Mouse (Mus musculus) ES-E14 (cell line): ENCODE data around the gene Frrs1. TPM values are rescaled to one million over a fixed set of nuclear protein-coding genes. Genes with fewer than 3 reads are reported as not detected.

Source experiments
- DNase-seq: peaks from one replicate; pipeline ENCODE4 v3.0.0-alpha.2; 2013; ENCODE audit warnings: low read depth, low spot score
- H3K27ac ChIP-seq: 2 replicates; pipeline ENCODE4 v1.5.1; 2012; ENCODE audit warnings: low read depth, mild to moderate bottlenecking, low read length, moderate library complexity, mixed read lengths; ENCODE audit not compliant: poor library complexity, insufficient read depth, severe bottlenecking
- H3K36me3 ChIP-seq: 2 replicates; pipeline ENCODE4 v1.6.1; 2012; ENCODE audit warnings: mild to moderate bottlenecking, low read length, moderate library complexity, mixed read lengths; ENCODE audit not compliant: control insufficient read depth, poor library complexity, insufficient read depth, severe bottlenecking
- H3K4me1 ChIP-seq, 2 experiments: fragments of 150-350 bp in 1 of 2; sonication (generic) in 1 of 2; 2 replicates each; pipeline ENCODE4 v1.6.1; 2012; ENCODE audit warnings: low read length in 2 of 2, mild to moderate bottlenecking in 1 of 2, mixed read lengths in 1 of 2; ENCODE audit not compliant: control insufficient read depth in 2 of 2, insufficient read depth in 2 of 2, poor library complexity in 1 of 2
- H3K4me3 ChIP-seq, 2 experiments: fragments of 150-350 bp in 1 of 2; sonication (generic) in 1 of 2; 2 replicates each; pipeline ENCODE4 v1.5.1; 2012; ENCODE audit warnings: low read length in 2 of 2, low read depth in 1 of 2, mild to moderate bottlenecking in 1 of 2, mixed read lengths in 1 of 2; ENCODE audit not compliant: insufficient read depth in 1 of 2, poor library complexity in 1 of 2, severe bottlenecking in 1 of 2
- H3K9ac ChIP-seq: 2 replicates; pipeline ENCODE4 v1.6.1; 2012; ENCODE audit warnings: low read depth, mild to moderate bottlenecking, low read length, mixed read lengths; ENCODE audit not compliant: poor library complexity, insufficient read depth, severe bottlenecking
- H3K9me3 ChIP-seq: fragments of 150-350 bp; sonication (generic); 2 replicates; pipeline ENCODE4 v1.6.1; 2012; ENCODE audit warnings: low read depth, mild to moderate bottlenecking, low read length; ENCODE audit not compliant: control insufficient read depth, insufficient read depth
- CHD2 ChIP-seq: IDR thresholded peaks from 2 replicates; pipeline ENCODE4 v1.6.1; 2014; ENCODE audit warnings: mild to moderate bottlenecking, low read depth, low read length, inconsistent platforms
- HCFC1 ChIP-seq: IDR thresholded peaks from 2 replicates; pipeline ENCODE4 v1.6.1; 2012; ENCODE audit warnings: low read length, inconsistent platforms, borderline replicate concordance; ENCODE audit not compliant: insufficient read depth
- MAFK ChIP-seq: IDR thresholded peaks from 2 replicates; pipeline ENCODE4 v1.6.1; 2014; ENCODE audit warnings: mild to moderate bottlenecking, low read depth, low read length, inconsistent platforms; ENCODE audit not compliant: insufficient read depth
- ZC3H11A ChIP-seq: IDR thresholded peaks from 2 replicates; pipeline ENCODE4 v1.6.1; 2012; ENCODE audit warnings: low read depth, mild to moderate bottlenecking, inconsistent platforms, low read length, borderline replicate concordance
- ZNF384 ChIP-seq: IDR thresholded peaks from 2 replicates; pipeline ENCODE4 v1.6.1; 2012; ENCODE audit warnings: low read depth, low read length, inconsistent platforms
- in situ Hi-C, 2 experiments: fragments of 600-800 bp; cut with MboI; formaldehyde crosslinking; loops; one replicate each; pipeline ENCODE4 v1.15.1; 2025; ENCODE audit warnings: low sequenced_read_pairs in 2 of 2, inconsistent platforms in 1 of 2; ENCODE audit not compliant: unreplicated experiment in 2 of 2
- total RNA-seq: library from RNA; depleted of rRNA; stranded (reverse); fragments of 300-350 nt; gene quantifications from 2 replicates; pipeline ENCODE4 v1.2.3, GENCODE M21; 2012

Gene Frrs1
- total RNA-seq, 1 experiment: 69.3 TPM

GRCm38 (mm10) chr3:116832526-116833310 is 26.5 kb upstream of the Frrs1 start:
- in situ Hi-C loops: no loop called here
- Histone ChIP-seq H3K4me1 (peaks cover 0 to 2% of the 10 kb centered on the region in 2 experiments; a peak in 1 of 4 replicates), H3K9ac (no peak overlapping the region), H3K27ac (no peak overlapping the region), H3K9me3 (no peaks in the 10 kb centered on the region), H3K4me3 (no peak overlapping the region), H3K36me3 (no peaks in the 10 kb centered on the region)
- no peak for TF ChIP-seq MAFK
- TF ChIP-seq ZNF384: no peak
- TF ChIP-seq HCFC1: no peak
- TF ChIP-seq ZC3H11A: no peak
- no peak for TF ChIP-seq CHD2
- no peak for DNase-seq

GRCm38 (mm10) chr3:116833491-116833890 is 25.8 kb upstream of the Frrs1 start:
- H3K27ac ChIP-seq: no peak overlapping the region
- no peak for TF ChIP-seq MAFK
- TF ChIP-seq CHD2: no peak
- no peak for TF ChIP-seq HCFC1
- TF ChIP-seq ZC3H11A: no peak
- no peak for TF ChIP-seq ZNF384
- no peaks in the 10 kb centered on the region for H3K9me3 ChIP-seq
- H3K4me3 ChIP-seq: no peak overlapping the region
- no peak for DNase-seq
- in situ Hi-C loops: no loop called here
- H3K9ac ChIP-seq: no peak overlapping the region; the same call in 1 of the 2 replicates
- peaks cover 0 to 2% of the 10 kb centered on the region in 2 experiments; a peak in 1 of 4 replicates for H3K4me1 ChIP-seq
- H3K36me3 ChIP-seq: no peaks in the 10 kb centered on the region

GRCm38 (mm10) chr3:116834241-116834640 is 25.0 kb upstream of the Frrs1 start:
- no peak for DNase-seq
- no peak for TF ChIP-seq ZNF384
- no peak for TF ChIP-seq CHD2
- TF ChIP-seq HCFC1: no peak
- no peak for TF ChIP-seq ZC3H11A
- no peak for TF ChIP-seq MAFK
- in situ Hi-C loops: no loop called here

GRCm38 (mm10) chr3:116835350-116835749 is 23.9 kb upstream of the Frrs1 start:
- DNase-seq: no peak
- no peak for TF ChIP-seq HCFC1
- TF ChIP-seq ZNF384: no peak
- no peak for TF ChIP-seq CHD2
- no peak for TF ChIP-seq MAFK
- TF ChIP-seq ZC3H11A: no peak
- H3K36me3 ChIP-seq: no peaks in the 10 kb centered on the region
- H3K9me3 ChIP-seq: no peaks in the 10 kb centered on the region
- in situ Hi-C loops: no loop called here
- H3K4me3 ChIP-seq: no peak overlapping the region
- no peak overlapping the region; the same call in 1 of the 2 replicates for H3K9ac ChIP-seq
- H3K27ac ChIP-seq: no peak overlapping the region
- H3K4me1 ChIP-seq: peaks cover 0 to 2% of the 10 kb centered on the region in 2 experiments; a peak in 1 of 4 replicates

More at GRCm38 (mm10) chr3:116834241-116834640, 25.0 kb upstream of the Frrs1 start:
- Histone ChIP-seq H3K27ac (no peak overlapping the region), H3K4me1 (peaks cover 0 to 2% of the 10 kb centered on the region in 2 experiments; a peak in 1 of 4 replicates), H3K9me3 (no peaks in the 10 kb centered on the region), H3K4me3 (no peak overlapping the region), H3K9ac (no peak overlapping the region), H3K36me3 (no peaks in the 10 kb centered on the region)
